Mouse (Mus musculus) layer of hippocampus, adult 2 months (tissue): ENCODE results near the gene Pprc1. TPM values are rescaled to one million over a fixed set of nuclear protein-coding genes. Genes with fewer than 3 reads are reported as not detected.

ENCODE experiments used
- DNase-seq, 2 experiments: peaks; one replicate each; pipeline ENCODE4 v3.0.0; 2022; ENCODE audit warnings: low spot score in 2 of 2
- H3K27ac ChIP-seq: fragments of 200-600 bp; 2 replicates; pipeline ENCODE4 v1.8.1; 2022
- H3K4me3 ChIP-seq: fragments of 200-600 bp; 2 replicates; pipeline ENCODE4 v1.8.1; 2022; ENCODE audit warnings: mild to moderate bottlenecking
- CTCF ChIP-seq: fragments of 200-600 bp; conservative IDR thresholded peaks from 2 replicates; pipeline ENCODE4 v1.8.1; 2022; ENCODE audit warnings: antibody characterized with exemption, mild to moderate bottlenecking, moderate library complexity
- total RNA-seq, 2 experiments: library from RNA; stranded (reverse); gene quantifications; 2 replicates each; pipeline ENCODE4 v1.2.3; 2021

The Pprc1 gene
- total RNA-seq, 2 experiments from 2014 or later, result 25.4 to 33.7 TPM

- TF ChIP-seq CTCF, result no peak
- no peak overlapping the region for H3K4me3 ChIP-seq
- DNase-seq, result no peak
- H3K27ac ChIP-seq, result no peak overlapping the region
Observed at GRCm38 (mm10) chr19:46120872-46121271, 76.2 kb downstream of the Pprc1 start.

Other genes with a start within 250 kb of the Pprc1 start
- 100 to 1,000 TPM; 212 to 222 TPM for gene Kcnip2, start 228.8 kb upstream of the Pprc1 start, total RNA-seq
- gene Armh3, start 46.4 kb upstream of the Pprc1 start, total RNA-seq, result 10 to 100 TPM; 19.0 to 20.6 TPM
- gene Hps6, start 41.4 kb upstream of the Pprc1 start, total RNA-seq, result 1 to 10 TPM; 6.3 to 8.2 TPM
- 100 to 1,000 TPM; 113 to 119 TPM for gene Ldb1, start 328 bp downstream of the Pprc1 start, total RNA-seq
- gene Nolc1, start 31.0 kb downstream of the Pprc1 start, total RNA-seq, result 10 to 100 TPM; 48.7 to 51.8 TPM
- gene Elovl3, start 87.0 kb downstream of the Pprc1 start, total RNA-seq, result not detected
- gene Pitx3, start 103.4 kb downstream of the Pprc1 start, total RNA-seq, result not detected
- gene Gbf1, start 107.6 kb downstream of the Pprc1 start, total RNA-seq, result 10 to 100 TPM; 83.2 to 94.5 TPM